Mouse (Mus musculus): Measurements from ENCODE around the gene Ncoa3. TPM values are rescaled to one million over a fixed set of nuclear protein-coding genes. Genes with fewer than 3 reads are reported as not detected.

The Ncoa3 gene
- polyA plus RNA-seq, 1 experiment from 2014 or later: 18.2 TPM

DNA sequence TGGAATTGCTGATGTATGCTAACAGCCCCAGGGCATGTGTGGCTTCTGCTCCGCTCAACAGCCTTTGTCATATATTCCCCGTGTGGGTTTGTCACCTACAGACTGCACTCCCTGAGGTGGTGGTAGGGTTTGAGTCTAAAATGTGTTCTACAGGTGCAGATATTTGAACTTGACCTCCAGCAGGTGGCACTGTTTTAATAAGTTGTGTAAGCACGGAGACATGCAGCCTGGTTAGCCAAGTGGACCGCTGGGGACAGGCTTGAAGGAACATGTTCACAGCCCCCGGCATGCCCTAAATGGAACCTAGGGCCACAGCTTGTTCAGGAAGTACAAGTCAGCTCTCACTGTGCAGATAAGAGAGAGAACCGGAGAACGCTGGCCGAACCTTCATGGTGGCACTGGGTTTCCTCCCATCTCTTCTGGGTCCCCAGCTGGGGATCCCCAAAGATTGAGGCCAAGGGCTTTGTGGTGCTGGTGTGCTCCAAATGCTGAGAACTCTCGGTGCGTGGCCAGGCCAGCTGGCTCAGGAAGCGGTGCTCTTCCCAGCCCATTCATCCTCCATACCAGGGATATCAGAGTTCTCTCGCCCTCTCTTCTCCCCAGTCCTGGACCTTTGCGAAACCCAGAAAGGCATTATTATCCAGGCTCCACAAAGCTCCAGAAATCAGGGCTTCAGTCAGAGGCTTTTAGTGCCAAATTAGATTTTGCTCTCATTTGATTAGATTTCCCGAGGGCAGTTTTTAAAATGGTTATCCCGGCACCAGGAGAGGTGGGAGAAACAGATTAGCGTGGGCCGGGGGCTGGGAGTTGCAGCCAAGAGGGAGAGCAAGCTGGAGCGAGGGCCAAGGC is 105.2 kb downstream of the Ncoa3 start:
- H3K4me2 ChIP-seq (ENCODE audit: low read length): no peak overlapping the region
- no peak for ATAC-seq (ENCODE audit: low FRiP score, low TSS enrichment)
- no peaks in the 10 kb centered on the region for H3K27me3 ChIP-seq (ENCODE audit: control insufficient read depth, insufficient read depth, low read length)
- H3K36me3 ChIP-seq (ENCODE audit: control insufficient read depth, insufficient read depth, low read length): peaks cover 10% of the 10 kb centered on the region; the same call in 1 of the 2 replicates
- peak; percentile 82 for DNase-seq
- peaks cover 8% of the 10 kb centered on the region; the same call in 1 of the 2 replicates for H3K4me1 ChIP-seq (ENCODE audit: control insufficient read depth, insufficient read depth, low read length)
- no peak overlapping the region for H3K4me3 ChIP-seq (replicated peaks; ENCODE audit: low read depth, low read length)
- WGBS: 71% methylated on average over 18 of the region's 18 CpGs
- no peaks in the 10 kb centered on the region for H3K9me3 ChIP-seq (ENCODE audit: control insufficient read depth, low read length)
- peak overlapping the region; percentile 39 for H3K27ac ChIP-seq (replicated peaks; ENCODE audit: low read depth, low read length)
- no peak overlapping the region for H3K9ac ChIP-seq (replicated peaks; ENCODE audit: low read length)

DNA sequence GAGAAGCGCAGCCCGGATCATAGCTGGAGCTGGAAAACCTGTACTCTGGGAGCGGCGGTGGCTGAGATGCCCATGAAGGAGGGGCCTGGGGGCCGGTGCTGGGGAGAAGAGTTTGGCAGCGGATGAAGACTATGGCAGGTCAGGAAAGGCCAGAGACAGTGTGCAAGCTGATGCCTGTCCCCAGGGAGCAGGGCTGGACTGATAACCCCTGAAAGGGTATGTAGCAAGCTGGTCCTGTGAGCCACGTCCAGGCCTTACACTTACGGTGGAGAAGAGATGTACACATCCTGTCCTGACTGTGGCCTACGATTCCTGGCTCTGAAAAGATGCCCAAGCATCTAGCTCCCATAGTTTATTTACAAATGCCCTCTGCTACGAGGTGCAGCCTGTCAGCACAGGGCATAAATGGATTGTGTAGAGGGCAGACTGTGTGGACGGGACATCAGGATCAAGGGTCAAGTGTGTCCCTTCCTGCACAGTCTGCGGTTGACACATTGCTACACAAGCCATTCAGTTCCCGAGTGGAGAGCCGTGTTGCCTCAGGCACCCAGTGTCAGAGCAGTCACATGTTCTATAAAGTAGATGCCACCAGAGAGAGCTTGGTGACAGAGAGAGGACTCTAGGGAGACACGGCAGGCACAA is 106.0 kb downstream of the Ncoa3 start:
- Histone ChIP-seq H3K9ac (replicated peaks; ENCODE audit: low read length) (no peak overlapping the region), H3K27ac (replicated peaks; ENCODE audit: low read depth, low read length) (peak overlapping the region; percentile 39; the same call in 1 of the 2 replicates), H3K4me1 (ENCODE audit: control insufficient read depth, insufficient read depth, low read length) (peaks cover 8% of the 10 kb centered on the region; the same call in 1 of the 2 replicates), H3K4me3 (replicated peaks; ENCODE audit: low read depth, low read length) (no peak overlapping the region), H3K9me3 (ENCODE audit: control insufficient read depth, low read length) (no peaks in the 10 kb centered on the region), H3K27me3 (ENCODE audit: control insufficient read depth, insufficient read depth, low read length) (no peaks in the 10 kb centered on the region), H3K36me3 (ENCODE audit: control insufficient read depth, insufficient read depth, low read length) (peaks cover 9% of the 10 kb centered on the region; the same call in 1 of the 2 replicates), H3K4me2 (ENCODE audit: low read length) (no peak overlapping the region)
- no peak for ATAC-seq (ENCODE audit: low FRiP score, low TSS enrichment)
- no peak for DNase-seq
- WGBS: 76% methylated on average over 15 of the region's 15 CpGs

DNA sequence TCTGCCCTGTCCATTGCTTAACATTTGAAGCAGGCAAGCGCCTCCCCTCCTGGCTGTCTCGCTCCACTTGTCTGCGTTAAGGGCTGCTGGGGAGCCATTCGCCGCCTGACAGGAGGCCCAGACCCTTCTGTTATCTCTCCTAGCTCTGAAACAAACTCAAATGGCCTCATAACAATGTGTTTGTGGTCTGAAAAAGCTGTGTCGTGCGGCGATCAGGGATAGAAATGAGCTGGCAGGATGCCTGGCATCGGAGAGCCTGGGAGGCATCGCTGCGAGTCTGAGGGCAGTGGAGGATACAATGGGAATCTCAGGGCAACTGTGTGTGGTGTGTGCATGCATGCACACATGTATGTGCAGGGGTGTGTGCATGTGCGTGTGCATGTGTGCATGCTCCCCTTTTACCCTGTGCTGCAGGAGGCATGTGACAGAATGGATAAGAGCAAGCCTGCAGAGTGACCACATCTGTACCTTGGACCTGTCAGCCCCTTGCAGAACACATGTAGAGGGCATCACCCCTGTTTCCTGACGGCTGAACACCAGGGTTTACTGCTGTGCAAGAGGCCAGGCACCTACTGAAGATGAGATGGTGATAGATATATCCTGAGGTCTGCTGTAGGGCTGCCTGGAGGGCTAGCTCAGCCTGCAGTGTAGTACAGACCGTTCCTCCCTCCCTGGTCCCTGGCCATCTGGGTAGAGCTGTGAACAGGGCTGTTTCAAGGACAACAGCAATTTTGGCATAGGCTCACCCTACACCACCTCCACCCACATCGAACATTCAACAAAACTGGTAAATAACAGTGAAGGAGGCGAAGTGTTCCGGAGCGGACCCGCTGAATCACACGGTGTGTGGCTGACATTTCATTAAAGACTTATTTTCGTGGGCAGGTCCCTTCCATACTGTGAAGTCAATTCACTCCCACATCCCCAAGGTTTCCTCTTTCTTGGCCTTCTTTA is 108.2 kb downstream of the Ncoa3 start:
- WGBS: 77% methylated on average over 21 of the region's 21 CpGs
- Histone ChIP-seq H3K27ac (replicated peaks; ENCODE audit: low read depth, low read length) (peak overlapping the region; percentile 50; the same call in 1 of the 2 replicates), H3K4me3 (replicated peaks; ENCODE audit: low read depth, low read length) (no peak overlapping the region), H3K9me3 (ENCODE audit: control insufficient read depth, low read length) (no peaks in the 10 kb centered on the region), H3K4me1 (ENCODE audit: control insufficient read depth, insufficient read depth, low read length) (peaks cover 8% of the 10 kb centered on the region; the same call in 1 of the 2 replicates), H3K9ac (replicated peaks; ENCODE audit: low read length) (0 out of 2 replicates have a peak overlapping the region, but pooled peaks have one; percentile 9), H3K36me3 (ENCODE audit: control insufficient read depth, insufficient read depth, low read length) (no peaks in the 10 kb centered on the region), H3K4me2 (ENCODE audit: low read length) (no peak overlapping the region), H3K27me3 (ENCODE audit: control insufficient read depth, insufficient read depth, low read length) (no peaks in the 10 kb centered on the region)
- DNase-seq (peak; percentile 54), ATAC-seq (ENCODE audit: low FRiP score, low TSS enrichment) (no peak)

DNA sequence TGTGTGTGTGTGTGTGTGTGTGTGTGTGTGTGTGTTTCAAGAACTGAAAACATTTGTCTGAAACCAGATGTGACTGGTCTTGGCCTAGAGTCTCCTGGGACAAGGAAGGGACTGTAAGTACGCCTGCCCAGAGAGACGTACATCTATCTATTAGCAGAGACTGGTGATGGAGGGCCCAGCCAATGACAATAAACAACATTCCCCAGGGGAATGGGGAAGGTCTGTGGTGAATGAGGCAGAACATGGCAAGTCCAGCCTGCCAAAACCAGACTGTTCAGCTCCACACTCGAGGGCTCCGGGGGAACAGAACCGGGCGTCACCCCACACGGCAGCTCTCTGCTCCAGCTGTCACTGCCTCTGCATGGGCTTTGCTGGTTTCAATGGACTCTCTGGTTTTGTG is 110.5 kb downstream of the Ncoa3 start:
- no peak for DNase-seq
- no peak for ATAC-seq (ENCODE audit: low FRiP score, low TSS enrichment)
- no peak overlapping the region for H3K27ac ChIP-seq (replicated peaks; ENCODE audit: low read depth, low read length)
- H3K9ac ChIP-seq (replicated peaks; ENCODE audit: low read length): no peak overlapping the region
- H3K4me1 ChIP-seq (ENCODE audit: control insufficient read depth, insufficient read depth, low read length): peaks cover 8% of the 10 kb centered on the region; the same call in 1 of the 2 replicates
- no peaks in the 10 kb centered on the region for H3K36me3 ChIP-seq (ENCODE audit: control insufficient read depth, insufficient read depth, low read length)
- H3K9me3 ChIP-seq (ENCODE audit: control insufficient read depth, low read length): no peaks in the 10 kb centered on the region
- no peaks in the 10 kb centered on the region for H3K27me3 ChIP-seq (ENCODE audit: control insufficient read depth, insufficient read depth, low read length)
- no peak overlapping the region for H3K4me3 ChIP-seq (replicated peaks; ENCODE audit: low read depth, low read length)
- 70% methylated on average over 7 of the region's 7 CpGs for WGBS
- H3K4me2 ChIP-seq (ENCODE audit: low read length): no peak overlapping the region

DNA sequence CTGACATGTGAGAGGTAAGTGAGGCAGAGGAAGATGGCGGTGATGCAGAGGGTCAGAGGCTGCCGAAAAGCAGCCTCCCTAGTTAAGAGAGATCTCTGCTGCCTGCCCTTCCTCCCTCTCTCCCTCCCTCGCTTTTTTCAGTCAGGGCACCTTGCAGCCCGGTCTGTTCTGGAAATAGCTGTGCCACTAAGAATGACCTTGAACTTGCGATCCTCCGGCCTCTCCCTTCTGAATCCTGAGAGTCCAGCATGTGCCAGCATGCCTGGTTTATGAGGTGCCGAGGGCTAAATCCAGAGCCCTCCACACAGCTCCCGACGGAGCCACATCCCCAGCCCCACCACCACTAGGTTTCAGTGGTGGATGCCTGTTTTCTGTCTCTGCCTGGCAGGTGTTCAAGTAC is 113.5 kb downstream of the Ncoa3 start:
- DNase-seq (no peak), ATAC-seq (ENCODE audit: low FRiP score, low TSS enrichment) (no peak)
- Histone ChIP-seq H3K27me3 (ENCODE audit: control insufficient read depth, insufficient read depth, low read length) (no peaks in the 10 kb centered on the region), H3K4me2 (ENCODE audit: low read length) (no peak overlapping the region), H3K27ac (replicated peaks; ENCODE audit: low read depth, low read length) (no peak overlapping the region), H3K9me3 (ENCODE audit: control insufficient read depth, low read length) (no peaks in the 10 kb centered on the region), H3K4me1 (ENCODE audit: control insufficient read depth, insufficient read depth, low read length) (no peaks in the 10 kb centered on the region; the same call in 1 of the 2 replicates), H3K4me3 (replicated peaks; ENCODE audit: low read depth, low read length) (no peak overlapping the region), H3K9ac (replicated peaks; ENCODE audit: low read length) (no peak overlapping the region), H3K36me3 (ENCODE audit: control insufficient read depth, insufficient read depth, low read length) (no peaks in the 10 kb centered on the region)
- 92% methylated on average over 9 of the region's 9 CpGs for WGBS

DNA sequence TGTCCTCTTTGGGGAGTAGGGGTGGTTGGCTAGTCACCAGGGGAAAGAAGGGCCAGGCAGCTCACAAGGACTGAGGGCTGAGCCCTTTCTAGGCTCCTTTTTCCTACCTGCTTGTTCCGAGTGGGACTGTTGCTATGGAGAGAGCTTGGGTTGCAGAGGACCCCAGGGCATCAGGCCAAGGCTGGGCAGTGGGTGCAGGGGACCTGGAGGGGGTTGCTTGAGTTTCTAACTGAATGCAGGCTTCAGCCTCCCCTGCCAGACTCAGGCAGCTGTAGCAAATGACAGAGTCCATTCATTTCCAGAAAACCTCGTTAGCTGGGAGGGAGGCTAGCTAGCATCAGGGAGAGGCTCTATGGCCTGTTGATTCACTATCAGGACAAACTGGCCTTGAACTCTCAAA is 114.2 kb downstream of the Ncoa3 start:
- Histone ChIP-seq H3K4me2 (ENCODE audit: low read length) (no peak overlapping the region), H3K4me3 (replicated peaks; ENCODE audit: low read depth, low read length) (no peak overlapping the region), H3K4me1 (ENCODE audit: control insufficient read depth, insufficient read depth, low read length) (no peaks in the 10 kb centered on the region; the same call in 1 of the 2 replicates), H3K36me3 (ENCODE audit: control insufficient read depth, insufficient read depth, low read length) (no peaks in the 10 kb centered on the region), H3K9ac (replicated peaks; ENCODE audit: low read length) (no peak overlapping the region), H3K9me3 (ENCODE audit: control insufficient read depth, low read length) (no peaks in the 10 kb centered on the region), H3K27ac (replicated peaks; ENCODE audit: low read depth, low read length) (0 out of 2 replicates have a peak overlapping the region, but pooled peaks have one; percentile 13), H3K27me3 (ENCODE audit: control insufficient read depth, insufficient read depth, low read length) (no peaks in the 10 kb centered on the region)
- ATAC-seq (ENCODE audit: low FRiP score, low TSS enrichment): no peak
- 56% methylated on average over 2 of the region's 2 CpGs for WGBS
- DNase-seq: peak; percentile 40

DNA sequence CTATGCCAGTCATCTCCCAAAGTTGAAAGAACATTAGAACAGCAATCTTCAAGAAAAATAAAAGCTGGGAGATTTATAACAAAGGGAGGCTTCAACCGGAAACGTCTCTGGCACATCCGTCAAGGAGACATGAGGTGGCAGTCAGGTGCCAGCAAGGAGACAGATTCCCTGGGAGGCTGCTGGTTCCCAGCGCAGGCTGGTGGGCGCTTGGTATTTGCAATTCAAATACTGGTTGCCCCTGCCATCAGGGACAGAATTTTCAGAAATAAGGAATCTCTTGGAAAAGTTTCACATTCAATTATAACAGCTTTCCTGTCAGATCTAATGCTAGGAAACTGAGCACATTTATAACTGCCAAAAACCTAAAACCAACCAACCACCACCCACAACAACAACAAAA is 115.5 kb downstream of the Ncoa3 start:
- no peak for DNase-seq
- whole genome bisulfite sequencing: 61% methylated on average over 5 of the region's 5 CpGs
- H3K4me3 ChIP-seq (replicated peaks; ENCODE audit: low read depth, low read length): no peak overlapping the region
- no peak overlapping the region for H3K9ac ChIP-seq (replicated peaks; ENCODE audit: low read length)
- H3K27me3 ChIP-seq (ENCODE audit: control insufficient read depth, insufficient read depth, low read length): no peaks in the 10 kb centered on the region
- no peaks in the 10 kb centered on the region for H3K36me3 ChIP-seq (ENCODE audit: control insufficient read depth, insufficient read depth, low read length)
- no peak for ATAC-seq (ENCODE audit: low FRiP score, low TSS enrichment)
- no peaks in the 10 kb centered on the region; the same call in 1 of the 2 replicates for H3K4me1 ChIP-seq (ENCODE audit: control insufficient read depth, insufficient read depth, low read length)
- no peak overlapping the region for H3K27ac ChIP-seq (replicated peaks; ENCODE audit: low read depth, low read length)
- H3K9me3 ChIP-seq (ENCODE audit: control insufficient read depth, low read length): no peaks in the 10 kb centered on the region
- no peak overlapping the region for H3K4me2 ChIP-seq (ENCODE audit: low read length)

DNA sequence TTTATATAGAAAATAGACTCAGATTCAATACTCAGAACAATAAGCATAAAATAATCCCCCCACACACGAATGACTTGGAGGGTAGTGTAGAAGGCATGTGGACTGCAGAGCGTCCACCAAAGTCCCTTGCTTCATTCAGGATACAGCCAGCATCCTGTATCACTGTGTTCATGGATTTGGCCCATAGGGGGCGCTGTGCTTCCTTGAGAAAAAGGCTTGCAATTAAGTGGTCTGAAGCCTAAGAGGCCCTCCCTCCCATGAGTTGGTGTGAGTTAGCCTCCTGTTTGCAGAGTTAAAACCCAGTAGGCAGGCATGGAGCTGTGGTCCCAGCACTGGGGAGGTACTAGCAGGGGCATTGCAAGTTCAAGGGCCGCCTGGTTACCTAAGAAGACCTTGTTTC is 115.9 kb downstream of the Ncoa3 start:
- Histone ChIP-seq H3K27ac (replicated peaks; ENCODE audit: low read depth, low read length) (no peak overlapping the region), H3K9me3 (ENCODE audit: control insufficient read depth, low read length) (no peaks in the 10 kb centered on the region), H3K4me1 (ENCODE audit: control insufficient read depth, insufficient read depth, low read length) (no peaks in the 10 kb centered on the region; the same call in 1 of the 2 replicates), H3K9ac (replicated peaks; ENCODE audit: low read length) (no peak overlapping the region), H3K27me3 (ENCODE audit: control insufficient read depth, insufficient read depth, low read length) (no peaks in the 10 kb centered on the region), H3K4me3 (replicated peaks; ENCODE audit: low read depth, low read length) (no peak overlapping the region), H3K36me3 (ENCODE audit: control insufficient read depth, insufficient read depth, low read length) (no peaks in the 10 kb centered on the region), H3K4me2 (ENCODE audit: low read length) (no peak overlapping the region)
- WGBS: 24% methylated on average over 4 of the region's 4 CpGs
- DNase-seq (peak; percentile 92), ATAC-seq (ENCODE audit: low FRiP score, low TSS enrichment) (no peak)

Measured in midbrain, embryonic 14.5 days (tissue).